Comparison of ENCODE assay signal across 7 mouse cellular contexts in genomic region chrX:37084318-37084926, GRCm38 (mm10). TPM values are rescaled to one million over a fixed set of nuclear protein-coding genes. Genes with fewer than 3 reads are reported as not detected.
A peak's percentile ranks its signal among the peaks of the same experiment; 100 is the strongest.
DNase-seq lines count a peak whose midpoint lies in the region; ATAC-seq and TF ChIP-seq lines count a peak whose summit lies in the region.

No protein-coding gene starts in this region.

- H3K4me2 ChIP-seq in forebrain, embryonic 12.5 days = peak overlapping the region; percentile 60
- peak overlapping the region; percentile 66 for H3K4me2 ChIP-seq in kidney, embryonic 15.5 days
- H3K4me2 ChIP-seq in lung, postnatal 0 days (replicated peaks; ENCODE audit: low read depth, low read length) = peak overlapping the region; percentile 58

- TF ChIP-seq EP300 in lung, postnatal 0 days (IDR thresholded peaks at IDR 0.05) = no peak

- H3K9me3 ChIP-seq in forebrain, embryonic 12.5 days = no peaks in the 10 kb centered on the region
- no peaks in the 10 kb centered on the region for H3K9me3 ChIP-seq in kidney, embryonic 15.5 days (replicated peaks)
- H3K9me3 ChIP-seq in lung, postnatal 0 days (ENCODE audit: low read length) = no peaks in the 10 kb centered on the region

- no peaks in the 10 kb centered on the region for H3K4me1 ChIP-seq in brown adipose tissue, adult 24 weeks (ENCODE audit: control insufficient read depth, insufficient read depth, insufficient read length, low read length)
- peaks cover 10% of the 10 kb centered on the region for H3K4me1 ChIP-seq in forebrain, embryonic 12.5 days
- H3K4me1 ChIP-seq in kidney, embryonic 15.5 days = no peaks in the 10 kb centered on the region
- H3K4me1 ChIP-seq in lung, postnatal 0 days (ENCODE audit: insufficient read depth, low read depth, low read length) = no peaks in the 10 kb centered on the region
- H3K4me1 ChIP-seq in small intestine, adult 2 months (ENCODE audit: control insufficient read depth, insufficient read depth, insufficient read length, low read length) = no peaks in the 10 kb centered on the region

- WGBS in forebrain, embryonic 12.5 days = 15% methylated on average over 19 of the region's 19 CpGs
- WGBS in kidney, embryonic 15.5 days = 19% methylated on average over 19 of the region's 19 CpGs
- 10% methylated on average over 19 of the region's 19 CpGs for WGBS in lung, postnatal 0 days
- 8% methylated on average over 19 of the region's 19 CpGs for WGBS in small intestine, adult 2 months

- peak; percentile 31 for DNase-seq in right cerebral cortex, adult 18-20 months
- DNase-seq in right cerebral cortex, postnatal 14 days = no peak
- peak; percentile 34 for DNase-seq in lung, postnatal 0 days (ENCODE audit: low spot score)

- H3K4me3 ChIP-seq in brown adipose tissue, adult 24 weeks (ENCODE audit: insufficient read depth, low read depth, low read length) = peak overlapping the region; percentile 94
- peak overlapping the region; percentile 54 for H3K4me3 ChIP-seq in forebrain, embryonic 12.5 days (replicated peaks)
- H3K4me3 ChIP-seq in kidney, embryonic 15.5 days (replicated peaks) = peak overlapping the region; percentile 60
- peak overlapping the region; percentile 51 for H3K4me3 ChIP-seq in lung, postnatal 0 days (ENCODE audit: low read depth, low read length)
- peak overlapping the region; percentile 73 for H3K4me3 ChIP-seq in small intestine, adult 2 months (ENCODE audit: low read depth, low read length)

- no peak for TF ChIP-seq CTCF in lung, postnatal 0 days (IDR thresholded peaks at IDR 0.05)
- no peak for TF ChIP-seq CTCF in small intestine, adult 2 months (IDR thresholded peaks at IDR 0.05; ENCODE audit: extremely low read depth, insufficient read length, insufficient replicate concordance, low read depth, low read length)

- no peaks in the 10 kb centered on the region for H3K27me3 ChIP-seq in forebrain, embryonic 12.5 days
- H3K27me3 ChIP-seq in kidney, embryonic 15.5 days = no peaks in the 10 kb centered on the region
- no peaks in the 10 kb centered on the region for H3K27me3 ChIP-seq in lung, postnatal 0 days (replicated peaks; ENCODE audit: insufficient read depth, low read length)
- H3K27me3 ChIP-seq in small intestine, adult 2 months (ENCODE audit: control insufficient read depth, insufficient read depth, low read length) = no peaks in the 10 kb centered on the region

- TF ChIP-seq POLR2A in small intestine, adult 2 months (IDR thresholded peaks at IDR 0.05; ENCODE audit: low read depth, low read length) = no peak

- peaks cover 19% of the 10 kb centered on the region for H3K36me3 ChIP-seq in forebrain, embryonic 12.5 days (replicated peaks)
- peaks cover 21% of the 10 kb centered on the region for H3K36me3 ChIP-seq in kidney, embryonic 15.5 days
- no peaks in the 10 kb centered on the region for H3K36me3 ChIP-seq in lung, postnatal 0 days (ENCODE audit: insufficient read depth, low read length)
- peaks cover 16% of the 10 kb centered on the region for H3K36me3 ChIP-seq in small intestine, adult 2 months (ENCODE audit: control insufficient read depth, insufficient read depth, low read length)

- H3K27ac ChIP-seq in brown adipose tissue, adult 24 weeks (replicated peaks; ENCODE audit: low read depth, low read length) = peak overlapping the region; percentile 20
- peak overlapping the region; percentile 85 for H3K27ac ChIP-seq in forebrain, embryonic 12.5 days
- H3K27ac ChIP-seq in kidney, embryonic 15.5 days = peak overlapping the region; percentile 96
- peak overlapping the region; percentile 72 for H3K27ac ChIP-seq in lung, postnatal 0 days (ENCODE audit: low read length)
- peak overlapping the region; percentile 92 for H3K27ac ChIP-seq in small intestine, adult 2 months (ENCODE audit: insufficient read depth, low read depth, low read length)

- peak overlapping the region; percentile 75 for H3K9ac ChIP-seq in forebrain, embryonic 12.5 days
- peak overlapping the region; percentile 75 for H3K9ac ChIP-seq in kidney, embryonic 15.5 days
- peak overlapping the region; percentile 41 for H3K9ac ChIP-seq in lung, postnatal 0 days (replicated peaks; ENCODE audit: low read depth)

- peak; percentile 39 for ATAC-seq in forebrain, embryonic 12.5 days (ENCODE audit: low FRiP score)
- ATAC-seq in kidney, embryonic 15.5 days (replicated peaks; ENCODE audit: low FRiP score) = peak; percentile 2; the same call in 1 of the 2 replicates
- ATAC-seq in lung, postnatal 0 days = peak; percentile 27

RNA-seq across cellular contexts. Expression of gene Rpl39, which starts 0.8 kb away (rescaled TPM):
- 550 and 567 TPM in 2 replicates for polyA plus RNA-seq in brown adipose tissue, adult 24 weeks (2012; ENCODE audit: insufficient read depth, insufficient read length, missing spikeins)
- 451 and 481 TPM in 2 replicates for polyA plus RNA-seq in forebrain, embryonic 12.5 days (2016; fragmentation: Nextera tagmentation; extraction: Ambion mirVana)
- 577 and 689 TPM in 2 replicates for polyA plus RNA-seq in kidney, embryonic 15.5 days (2015; fragmentation: Nextera tagmentation; extraction: Ambion mirVana)
- 416 and 436 TPM in 2 replicates for polyA plus RNA-seq in lung, postnatal 0 days (2015; fragmentation: Nextera tagmentation; extraction: Ambion mirVana)
- polyA plus RNA-seq in small intestine, adult 2 months (2012; rRNA removed) = 2.5 and 4.4 TPM in 2 replicates

RNA-seq across cellular contexts. Expression of gene Upf3b, which starts 25.7 kb away (rescaled TPM):
- polyA plus RNA-seq in brown adipose tissue, adult 24 weeks (2012; ENCODE audit: insufficient read depth, insufficient read length, missing spikeins) = 9.0 and 11.5 TPM in 2 replicates
- 29.7 and 30.1 TPM in 2 replicates for polyA plus RNA-seq in forebrain, embryonic 12.5 days (2016; fragmentation: Nextera tagmentation; extraction: Ambion mirVana)
- polyA plus RNA-seq in kidney, embryonic 15.5 days (2015; fragmentation: Nextera tagmentation; extraction: Ambion mirVana) = 23.9 and 24.5 TPM in 2 replicates
- 10.8 and 11.7 TPM in 2 replicates for polyA plus RNA-seq in lung, postnatal 0 days (2015; fragmentation: Nextera tagmentation; extraction: Ambion mirVana)
- 0.29 and 0.75 TPM in 2 replicates for polyA plus RNA-seq in small intestine, adult 2 months (2012; rRNA removed)

RNA-seq across cellular contexts. Expression of gene Sowahd, which starts 35.8 kb away (rescaled TPM):
- not detected in 2 replicates for polyA plus RNA-seq in brown adipose tissue, adult 24 weeks (2012; ENCODE audit: insufficient read depth, insufficient read length, missing spikeins)
- not detected in 2 replicates for polyA plus RNA-seq in forebrain, embryonic 12.5 days (2016; fragmentation: Nextera tagmentation; extraction: Ambion mirVana)
- polyA plus RNA-seq in kidney, embryonic 15.5 days (2015; fragmentation: Nextera tagmentation; extraction: Ambion mirVana) = not detected in 2 replicates
- polyA plus RNA-seq in lung, postnatal 0 days (2015; fragmentation: Nextera tagmentation; extraction: Ambion mirVana) = not detected in 2 replicates
- polyA plus RNA-seq in small intestine, adult 2 months (2012; rRNA removed) = 0.08 and 0.60 TPM in 2 replicates

RNA-seq across cellular contexts. Expression of gene Nkap, which starts 42.2 kb away (rescaled TPM):
- 7.0 and 10.9 TPM in 2 replicates for polyA plus RNA-seq in brown adipose tissue, adult 24 weeks (2012; ENCODE audit: insufficient read depth, insufficient read length, missing spikeins)
- polyA plus RNA-seq in forebrain, embryonic 12.5 days (2016; fragmentation: Nextera tagmentation; extraction: Ambion mirVana) = 25.5 and 27.2 TPM in 2 replicates
- 16.0 and 17.5 TPM in 2 replicates for polyA plus RNA-seq in kidney, embryonic 15.5 days (2015; fragmentation: Nextera tagmentation; extraction: Ambion mirVana)
- polyA plus RNA-seq in lung, postnatal 0 days (2015; fragmentation: Nextera tagmentation; extraction: Ambion mirVana) = 11.3 TPM in 2 replicates
- 0.47 and 1.1 TPM in 2 replicates for polyA plus RNA-seq in small intestine, adult 2 months (2012; rRNA removed)

Comparison
In these comparisons a context has a peak if more than half of its experiments do, and no peak if none do; other contexts are left out.
1. H3K27ac ChIP-seq: peak in every context shown above with its lines; median percentile 96 in kidney, embryonic 15.5 days; 92 in small intestine, adult 2 months; 85 in forebrain, embryonic 12.5 days; 72 in lung, postnatal 0 days; 20 in brown adipose tissue, adult 24 weeks.
2. RNA of gene Rpl39, which starts 0.8 kb away (polyA plus RNA-seq): 577 to 689 TPM in kidney, embryonic 15.5 days, 550 to 567 TPM in brown adipose tissue, adult 24 weeks, 451 to 481 TPM in forebrain, embryonic 12.5 days and 416 to 436 TPM in lung, postnatal 0 days; 2.5 to 4.4 TPM in small intestine, adult 2 months; every median in the first group is over 10 times any median in the second.
3. Peak in every context shown above with its lines, with median percentiles within 50 percentile points of each other: H3K4me3 ChIP-seq, ATAC-seq, H3K4me2 ChIP-seq and H3K9ac ChIP-seq.